Mouse (Mus musculus): ENCODE results near the gene Slc25a39.

GRCm38 (mm10) chr11:102448327-102448726 is 40.6 kb upstream of the Slc25a39 start:
- TF ChIP-seq USF1 (IDR thresholded peaks at IDR 0.05; ENCODE audit: low read depth, low read length) (no peak), NRF1 (IDR thresholded peaks at IDR 0.05; ENCODE audit: insufficient read depth, low read depth, low read length, poor library complexity, severe bottlenecking) (no peak), TAL1 (IDR thresholded peaks at IDR 0.05; ENCODE audit: low read length) (no peak), UBTF (IDR thresholded peaks at IDR 0.05; ENCODE audit: borderline replicate concordance, insufficient read depth, low read depth, low read length) (no peak), MAX (IDR thresholded peaks at IDR 0.05; ENCODE audit: low read length) (no peak), ZNF384 (IDR thresholded peaks at IDR 0.05; ENCODE audit: low read depth, low read length) (no peak), CTCF (IDR thresholded peaks at IDR 0.05 in 2 of 3, conservative IDR thresholded peaks at IDR 0.05 in 1 of 3; ENCODE audit: control insufficient read depth in 1 of 3, insufficient read depth in 1 of 3, low read depth in 2 of 3, low read length in 3 of 3, poor library complexity in 1 of 3, severe bottlenecking in 1 of 3) (no peak), E2F4 (IDR thresholded peaks at IDR 0.05; ENCODE audit: borderline replicate concordance, low read depth, low read length) (no peak), POLR2AphosphoS5 (IDR thresholded peaks at IDR 0.05; ENCODE audit: borderline replicate concordance, low read depth, low read length) (no peak), EP300 (IDR thresholded peaks at IDR 0.05; ENCODE audit: low read depth in 1 of 2, low read length in 2 of 2) (no peak)

Measured in MEL (cell line).